ENCODE assay signal across 9 mouse cellular contexts in genomic region chr1:193381597-193382404, GRCm38 (mm10). TPM values are rescaled to one million over a fixed set of nuclear protein-coding genes. Genes with fewer than 3 reads are reported as not detected.
DNase-seq lines count a peak whose midpoint lies in the region; ATAC-seq and TF ChIP-seq lines count a peak whose summit lies in the region.
"Had no signal": no experiment of that assay in that cellular context is flagged by ENCODE, and none has a peak within 500 bp of the region (broad histone marks: within the 10 kb centered on the region; RNA-seq: fewer than 3 reads in every experiment).

No protein-coding gene starts in this region.

- H3K36me3 ChIP-seq in kidney, postnatal 0 days (ENCODE audit: insufficient read depth, low read length), result no peaks in the 10 kb centered on the region
- no peaks in the 10 kb centered on the region for H3K36me3 ChIP-seq in embryonic facial prominence, embryonic 13.5 days
- H3K36me3 ChIP-seq in intestine, postnatal 0 days (ENCODE audit: control insufficient read depth, insufficient read depth), result no peaks in the 10 kb centered on the region
- no peaks in the 10 kb centered on the region for H3K36me3 ChIP-seq in neural tube, embryonic 12.5 days
- H3K36me3 ChIP-seq in thymus, adult 2 months (ENCODE audit: control insufficient read depth, insufficient read depth, low read length), result no peaks in the 10 kb centered on the region

- WGBS in kidney, postnatal 0 days, result 28% methylated on average over 11 of the region's 11 CpGs
- 26% methylated on average over 11 of the region's 11 CpGs for WGBS in embryonic facial prominence, embryonic 13.5 days
- 32% methylated on average over 11 of the region's 11 CpGs for whole genome bisulfite sequencing in intestine, postnatal 0 days
- 29% methylated on average over 11 of the region's 11 CpGs for WGBS in neural tube, embryonic 12.5 days
- 64% methylated on average over 11 of the region's 11 CpGs for WGBS in thymus, adult 2 months

- H3K27me3 ChIP-seq in kidney, postnatal 0 days (ENCODE audit: insufficient read depth, low read length), result no peaks in the 10 kb centered on the region
- no peaks in the 10 kb centered on the region for H3K27me3 ChIP-seq in embryonic facial prominence, embryonic 13.5 days
- H3K27me3 ChIP-seq in intestine, postnatal 0 days (replicated peaks; ENCODE audit: control insufficient read depth, insufficient read depth, low read length), result no peaks in the 10 kb centered on the region
- no peaks in the 10 kb centered on the region for H3K27me3 ChIP-seq in neural tube, embryonic 12.5 days (replicated peaks)
- H3K27me3 ChIP-seq in thymus, adult 2 months (ENCODE audit: control insufficient read depth, insufficient read depth, low read length), result no peaks in the 10 kb centered on the region

- TF ChIP-seq CTCF in kidney, postnatal 0 days (IDR thresholded peaks at IDR 0.05; ENCODE audit: low read depth), result no peak
- no peak for TF ChIP-seq CTCF in intestine, postnatal 0 days (IDR thresholded peaks at IDR 0.05; ENCODE audit: low read depth)
- TF ChIP-seq CTCF in thymus, adult 2 months (IDR thresholded peaks at IDR 0.05; ENCODE audit: borderline replicate concordance, control insufficient read depth, extremely low read depth, insufficient read depth, low read length, poor library complexity), result no peak

- DNase-seq in kidney, postnatal 0 days (ENCODE audit: low spot score), result no peak
- DNase-seq in kidney, postnatal 25 days, result no peak
- DNase-seq in gastrocnemius, postnatal 10 days, result no peak
- DNase-seq in adrenal gland, adult 2 months, result no peak
- no peak for DNase-seq in thymus, adult 2 months
- DNase-seq: thymus, adult 18-20 months had no signal

- peaks cover 6% of the 10 kb centered on the region; the same call in 1 of the 2 replicates for H3K4me1 ChIP-seq in kidney, postnatal 0 days (replicated peaks; ENCODE audit: insufficient read depth, low read length)
- H3K4me1 ChIP-seq in embryonic facial prominence, embryonic 13.5 days, result peaks cover 23% of the 10 kb centered on the region
- H3K4me1 ChIP-seq in intestine, postnatal 0 days (replicated peaks; ENCODE audit: control insufficient read depth, insufficient read depth, low read length), result no peaks in the 10 kb centered on the region
- H3K4me1 ChIP-seq in neural tube, embryonic 12.5 days, result peaks cover 13% of the 10 kb centered on the region
- H3K4me1 ChIP-seq in thymus, adult 2 months (replicated peaks; ENCODE audit: control insufficient read depth, insufficient read depth, low read length), result peaks cover 4% of the 10 kb centered on the region

- no peak for TF ChIP-seq POLR2A in thymus, adult 2 months (IDR thresholded peaks at IDR 0.05; ENCODE audit: control insufficient read depth, extremely low read depth, insufficient read depth, low read length, poor library complexity)

- H3K9me3 ChIP-seq in kidney, postnatal 0 days (replicated peaks; ENCODE audit: low read length), result no peaks in the 10 kb centered on the region
- no peaks in the 10 kb centered on the region for H3K9me3 ChIP-seq in embryonic facial prominence, embryonic 13.5 days
- no peaks in the 10 kb centered on the region for H3K9me3 ChIP-seq in intestine, postnatal 0 days (ENCODE audit: control insufficient read depth)
- H3K9me3 ChIP-seq in neural tube, embryonic 12.5 days, result no peaks in the 10 kb centered on the region

- 0 out of 2 replicates have a peak overlapping the region, but pooled peaks have one; percentile 14 for H3K9ac ChIP-seq in kidney, postnatal 0 days (ENCODE audit: low read depth, low read length)
- peak overlapping the region; percentile 54; the same call in 1 of the 2 replicates for H3K9ac ChIP-seq in embryonic facial prominence, embryonic 13.5 days
- H3K9ac ChIP-seq in intestine, postnatal 0 days (ENCODE audit: low read depth, low read length), result no peak overlapping the region
- no peak overlapping the region for H3K9ac ChIP-seq in neural tube, embryonic 12.5 days

- peak overlapping the region; percentile 65 for H3K4me2 ChIP-seq in kidney, postnatal 0 days (ENCODE audit: low read length)
- peak overlapping the region; percentile 65 for H3K4me2 ChIP-seq in embryonic facial prominence, embryonic 13.5 days
- peak overlapping the region; percentile 71 for H3K4me2 ChIP-seq in intestine, postnatal 0 days (replicated peaks; ENCODE audit: low read depth)
- H3K4me2 ChIP-seq in neural tube, embryonic 12.5 days (replicated peaks), result peak overlapping the region; percentile 52

- ATAC-seq in kidney, postnatal 0 days (replicated peaks; ENCODE audit: low FRiP score, low read depth), result no peak
- peak; percentile 35; the same call in 1 of the 2 replicates for ATAC-seq in embryonic facial prominence, embryonic 13.5 days (ENCODE audit: insufficient number of reproducible peaks, insufficient read depth, low FRiP score, low TSS enrichment, low read depth)
- ATAC-seq in intestine, postnatal 0 days, result 0 out of 2 replicates have a peak, but pooled peaks have one; percentile 3
- ATAC-seq in neural tube, embryonic 12.5 days (ENCODE audit: low FRiP score, low read depth), result peak; percentile 25; the same call in 1 of the 2 replicates

- 0 out of 2 replicates have a peak overlapping the region, but pooled peaks have one; percentile 33 for H3K27ac ChIP-seq in kidney, postnatal 0 days
- peak overlapping the region; percentile 82 for H3K27ac ChIP-seq in embryonic facial prominence, embryonic 13.5 days
- H3K27ac ChIP-seq in intestine, postnatal 0 days (ENCODE audit: low read depth, low read length), result no peak overlapping the region
- H3K27ac ChIP-seq in neural tube, embryonic 12.5 days, result no peak overlapping the region
- H3K27ac ChIP-seq in thymus, adult 2 months (ENCODE audit: control insufficient read depth, insufficient read depth, low read length), result no peak overlapping the region

- peak overlapping the region; percentile 23; the same call in 1 of the 2 replicates for H3K4me3 ChIP-seq in kidney, postnatal 0 days (replicated peaks; ENCODE audit: low read depth, low read length)
- peak overlapping the region; percentile 40 for H3K4me3 ChIP-seq in embryonic facial prominence, embryonic 13.5 days
- peak overlapping the region; percentile 33; the same call in 1 of the 2 replicates for H3K4me3 ChIP-seq in intestine, postnatal 0 days (ENCODE audit: low read depth, low read length)
- no peak overlapping the region for H3K4me3 ChIP-seq in neural tube, embryonic 12.5 days
- H3K4me3 ChIP-seq in thymus, adult 2 months (ENCODE audit: control insufficient read depth, insufficient read depth, low read length), result no peak overlapping the region

RNA-seq across cellular contexts. Expression of gene Camk1g, which starts 11.7 kb away (rescaled TPM):
- polyA plus RNA-seq in kidney, postnatal 0 days (2015; fragmentation: Nextera tagmentation; extraction: Ambion mirVana), result 6.8 and 8.5 TPM in 2 replicates
- polyA plus RNA-seq in embryonic facial prominence, embryonic 13.5 days (2015; fragmentation: Nextera tagmentation; extraction: Ambion mirVana), result 22.9 and 23.7 TPM in 2 replicates
- polyA plus RNA-seq in intestine, postnatal 0 days (2015; fragmentation: Nextera tagmentation; extraction: Ambion mirVana), result 0.93 and 1.0 TPM in 2 replicates
- 16.7 and 18.6 TPM in 2 replicates for polyA plus RNA-seq in neural tube, embryonic 12.5 days (2016; fragmentation: Nextera tagmentation; extraction: Ambion mirVana)
- under 1 TPM; 0.42 to 0.47 TPM for total RNA-seq in gastrocnemius, postnatal 10 days (2021)
- total RNA-seq in adrenal gland, adult 2 months (2021), result not detected
- polyA plus RNA-seq in adrenal gland, adult 2 months (2012; rRNA removed), result 0.29 and 0.42 TPM in 2 replicates
- 2.9 and 3.4 TPM in 2 replicates for polyA plus RNA-seq in thymus, adult 2 months (2012; rRNA removed)

Comparison
In these comparisons a context has a peak if more than half of its experiments do, and no peak if none do; other contexts are left out.
1. H3K27ac ChIP-seq: peak in kidney, postnatal 0 days (single experiment) and embryonic facial prominence, embryonic 13.5 days (single experiment); none in intestine, postnatal 0 days (single experiment), neural tube, embryonic 12.5 days (single experiment) and thymus, adult 2 months (single experiment).
2. H3K4me3 ChIP-seq: peak in kidney, postnatal 0 days (single experiment), embryonic facial prominence, embryonic 13.5 days (single experiment) and intestine, postnatal 0 days (single experiment); none in neural tube, embryonic 12.5 days (single experiment) and thymus, adult 2 months (single experiment).
3. H3K9ac ChIP-seq: peak in kidney, postnatal 0 days (single experiment) and embryonic facial prominence, embryonic 13.5 days (single experiment); none in intestine, postnatal 0 days (single experiment) and neural tube, embryonic 12.5 days (single experiment).
4. Peak in every context shown above with its lines, with median percentiles within 50 percentile points of each other: H3K4me2 ChIP-seq.